Mouse (Mus musculus): ENCODE measurements at regions not wholly inside any gene's neighbourhood (a gene's known extent, or its start where the extent isn't known, plus 50 kb on each side); places are given as distances from the start of the nearest gene placed in this dataset.
A peak's percentile ranks its signal among the peaks of the same experiment; 100 is the strongest.

- H3K36me3 ChIP-seq = no peaks in the 10 kb centered on the region
- no peaks in the 10 kb centered on the region for H3K9me3 ChIP-seq
- ATAC-seq = no peak
- H3K4me2 ChIP-seq (replicated peaks) = no peak overlapping the region
- no peak overlapping the region for H3K27ac ChIP-seq
- no peak overlapping the region for H3K9ac ChIP-seq (replicated peaks)
- H3K4me1 ChIP-seq (replicated peaks) = no peaks in the 10 kb centered on the region
- H3K27me3 ChIP-seq = no peaks in the 10 kb centered on the region
- WGBS = 75% methylated on average over 2 of the region's 2 CpGs
- no peak overlapping the region for H3K4me3 ChIP-seq (replicated peaks)
These were observed 426.4 kb upstream of the Lrrc4c start for GRCm38 (mm10) chr2:95891566-95891965.

- no peak overlapping the region for H3K4me3 ChIP-seq (replicated peaks)
- no peak overlapping the region for H3K9ac ChIP-seq (replicated peaks)
- H3K9me3 ChIP-seq = no peaks in the 10 kb centered on the region
- H3K27me3 ChIP-seq = no peaks in the 10 kb centered on the region
- no peak overlapping the region for H3K4me2 ChIP-seq (replicated peaks)
- no peak overlapping the region for H3K27ac ChIP-seq
- H3K4me1 ChIP-seq (replicated peaks) = peaks cover under 1% of the 10 kb centered on the region; the same call in 1 of the 2 replicates
- 53% methylated on average over 4 of the region's 4 CpGs for WGBS
- no peaks in the 10 kb centered on the region for H3K36me3 ChIP-seq
- ATAC-seq = no peak
These were observed 412.9 kb upstream of the Lrrc4c start for GRCm38 (mm10) chr2:95905026-95905425.

DNA sequence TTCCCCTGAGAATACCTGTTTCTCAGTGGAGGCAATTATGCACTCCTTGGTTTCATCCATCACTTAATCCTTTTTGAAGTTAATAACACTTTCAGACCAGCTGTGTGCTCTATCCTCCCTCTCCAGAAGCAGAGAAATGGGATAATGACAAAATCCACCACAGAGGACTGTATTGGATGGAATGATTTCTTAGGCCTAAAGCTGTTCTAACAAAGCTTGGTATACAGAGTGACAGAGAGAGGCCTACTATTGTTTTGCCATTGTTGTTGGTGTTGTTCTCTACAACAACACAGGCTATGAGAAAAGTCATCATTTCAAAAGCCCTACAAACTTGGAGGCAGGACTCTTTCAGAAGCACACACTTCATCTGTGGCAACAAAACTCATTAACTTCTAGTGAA is 408.2 kb upstream of the Lrrc4c start:
- no peaks in the 10 kb centered on the region for H3K27me3 ChIP-seq
- H3K9ac ChIP-seq (replicated peaks) = no peak overlapping the region
- peaks cover 4% of the 10 kb centered on the region for H3K4me1 ChIP-seq (replicated peaks)
- no peak overlapping the region for H3K4me3 ChIP-seq (replicated peaks)
- no peak overlapping the region for H3K27ac ChIP-seq
- no peak overlapping the region for H3K4me2 ChIP-seq (replicated peaks)
- no peak for ATAC-seq
- no peaks in the 10 kb centered on the region for H3K36me3 ChIP-seq
- no peaks in the 10 kb centered on the region for H3K9me3 ChIP-seq

DNA sequence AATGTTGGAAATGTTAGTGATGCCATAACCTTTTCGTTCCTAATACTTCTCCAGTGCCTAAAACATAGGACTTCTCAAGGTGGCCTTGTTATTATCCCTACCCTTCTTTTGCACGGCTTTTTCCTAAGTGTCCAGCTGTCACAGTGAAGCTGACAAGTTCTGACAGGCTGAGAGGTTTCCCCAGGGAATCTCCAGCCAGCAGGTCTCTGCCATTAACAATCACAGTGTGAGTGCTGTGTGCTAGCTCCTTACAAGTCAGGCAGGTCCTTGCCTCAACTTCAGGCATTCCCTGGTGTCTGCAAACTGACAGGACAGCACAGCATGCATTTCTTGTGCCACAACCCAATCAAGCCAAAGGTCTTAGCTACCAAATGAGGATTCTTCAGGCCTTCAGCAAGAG is 407.8 kb upstream of the Lrrc4c start:
- Histone ChIP-seq H3K4me2 (replicated peaks) (no peak overlapping the region), H3K36me3 (no peaks in the 10 kb centered on the region), H3K9ac (replicated peaks) (no peak overlapping the region), H3K27me3 (no peaks in the 10 kb centered on the region), H3K4me3 (replicated peaks) (no peak overlapping the region), H3K4me1 (replicated peaks) (peaks cover 4% of the 10 kb centered on the region), H3K9me3 (no peaks in the 10 kb centered on the region), H3K27ac (no peak overlapping the region)
- WGBS = 25% methylated on average over 2 of the region's 2 CpGs
- ATAC-seq = peak; percentile 71
